Mouse (Mus musculus): ENCODE measurements around the gene Fam102a.
"Not testable (repeated sequence)": the region's sequence is repeated elsewhere in the genome, so short reads cannot be mapped to it uniquely, and the experiment has no call there.

- not testable (repeated sequence) for TF ChIP-seq POLR2A (IDR thresholded peaks at IDR 0.05; ENCODE audit: control insufficient read depth, low read depth, low read length); CTCF (IDR thresholded peaks at IDR 0.05; ENCODE audit: control insufficient read depth, insufficient read depth, insufficient replicate concordance, low read depth, low read length)
These were observed 44.4 kb upstream of the Fam102a start for GRCm38 (mm10) chr2:32490730-32491129.

Measured in testis, adult 2 months (tissue).